Mouse (Mus musculus): Measurements from ENCODE around the gene Marveld1.

The Marveld1 gene

DNA sequence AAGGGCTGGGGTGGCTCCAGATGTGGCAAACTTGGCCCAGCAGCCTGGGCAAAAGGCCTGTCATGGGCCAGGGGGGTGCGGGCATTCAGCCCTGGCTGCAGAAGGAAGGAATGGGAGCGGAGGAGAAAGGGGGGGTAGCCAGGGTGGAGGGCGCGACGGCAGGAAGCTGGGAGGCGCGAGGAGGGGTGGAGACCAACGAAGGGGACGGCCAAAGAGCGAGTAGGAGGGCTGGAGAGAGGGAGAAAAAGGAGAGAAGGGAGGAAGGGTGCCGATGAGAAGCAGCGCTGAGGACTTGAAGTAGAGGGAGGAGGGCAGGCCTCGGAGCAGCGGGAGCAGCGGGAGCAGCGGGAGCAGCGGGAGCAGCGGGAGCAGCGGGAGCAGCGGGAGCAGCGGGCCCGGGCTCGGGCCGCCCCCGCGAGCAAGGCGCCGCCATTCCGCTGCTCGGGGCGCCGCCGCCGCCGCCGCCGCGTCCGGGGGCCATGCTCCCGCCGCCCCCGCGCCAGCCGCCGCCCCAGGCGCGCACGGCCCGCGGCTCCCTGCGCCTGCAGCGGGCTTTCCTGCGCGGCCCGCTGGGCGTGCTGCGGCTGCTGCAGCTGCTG lies at the start of gene Marveld1:
Gene Marveld1 (plus strand): TSS at position 231 of the 599 bp plus-strand sequence.
- DNase-seq (ENCODE audit: low spot score): no peak

DNA sequence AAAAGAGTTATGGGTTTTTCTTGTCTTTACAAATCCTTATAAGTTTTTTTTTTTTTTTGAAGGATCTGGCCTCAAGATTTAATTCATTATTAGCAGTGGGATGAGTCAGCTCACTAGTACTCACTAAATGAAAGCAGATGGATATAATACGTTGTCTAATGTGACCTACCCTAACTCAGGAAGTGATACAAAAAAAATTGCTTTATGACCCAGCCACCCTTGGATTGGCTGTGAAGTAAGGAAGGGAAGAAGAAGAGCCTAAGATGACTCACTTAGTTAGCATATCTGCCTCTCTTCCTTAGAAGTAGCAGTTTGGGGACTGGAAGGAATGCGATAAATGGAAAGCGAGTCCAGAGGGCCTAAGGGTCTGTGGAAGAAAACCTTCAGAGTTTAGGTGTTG lies 47.8 kb upstream of the Marveld1 start:
- DNase-seq (ENCODE audit: low spot score): no peak

DNA sequence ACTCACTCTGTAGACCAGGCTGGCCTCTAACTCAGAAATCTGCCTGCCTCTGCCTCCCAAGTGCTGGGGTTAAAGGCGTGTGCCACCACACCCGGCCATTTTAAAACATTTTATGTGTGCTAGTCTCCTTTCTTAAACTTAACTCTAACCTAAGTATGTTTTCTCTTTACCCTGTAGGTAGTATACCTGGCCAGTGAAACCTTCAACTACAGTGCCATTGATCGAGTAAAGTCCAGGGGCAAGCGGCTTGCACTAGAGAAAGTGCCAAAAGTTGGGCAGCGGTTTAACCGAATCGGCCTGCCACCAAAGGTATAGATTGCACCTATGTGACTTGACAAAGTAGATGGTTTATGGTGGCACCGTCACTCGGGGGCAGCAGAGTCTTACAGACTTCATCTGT lies 42.5 kb upstream of the Marveld1 start:
- no peak for DNase-seq (ENCODE audit: low spot score)

DNA sequence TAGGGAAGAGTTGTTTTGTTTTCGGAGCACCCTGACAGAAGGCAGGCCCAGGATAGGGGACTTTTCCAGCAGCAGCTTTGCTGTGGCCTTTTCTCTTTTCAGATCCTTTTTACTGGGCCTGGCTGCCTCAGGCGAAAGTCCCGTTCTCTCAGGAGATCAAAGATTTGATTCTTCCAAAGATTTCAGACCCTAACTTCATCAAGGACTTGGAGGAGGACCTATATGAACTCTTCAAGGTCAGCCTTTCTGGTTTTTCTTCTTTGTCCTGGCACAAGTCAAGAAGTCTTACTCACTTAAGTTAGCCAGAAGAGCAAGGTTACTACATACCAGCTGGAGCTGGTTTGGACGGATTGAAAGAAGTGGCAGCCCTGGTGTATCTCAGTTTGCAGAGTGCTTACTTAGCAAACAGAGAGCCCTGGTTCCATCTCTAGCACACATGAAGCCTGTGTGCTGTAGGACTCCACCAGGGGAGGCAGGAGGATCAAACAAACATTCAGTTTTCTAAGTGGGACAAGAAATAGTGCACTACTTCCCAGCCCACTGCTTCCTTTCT lies 31.3 kb upstream of the Marveld1 start:
- no peak for DNase-seq (ENCODE audit: low spot score)

DNA sequence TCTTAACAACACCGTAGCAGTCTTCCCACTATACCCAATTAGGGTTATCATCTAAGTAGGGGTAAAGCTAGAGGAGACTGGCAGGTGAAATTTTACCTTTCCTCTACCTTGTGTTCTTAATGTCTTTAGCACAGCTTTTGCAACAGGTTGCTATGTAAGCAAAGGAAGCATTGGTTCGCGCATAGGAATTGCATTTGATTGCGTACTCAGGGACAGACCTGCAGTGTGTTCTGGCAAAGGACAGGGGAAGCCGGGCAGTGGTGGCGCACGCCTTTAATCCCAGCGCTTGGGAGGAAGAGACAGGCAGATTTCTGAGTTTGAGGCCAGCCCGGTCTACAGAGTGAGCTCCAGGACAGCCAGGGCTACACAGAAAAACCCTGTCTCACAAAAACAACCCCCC lies 29.1 kb upstream of the Marveld1 start:
- no peak for DNase-seq (ENCODE audit: low spot score)

DNA sequence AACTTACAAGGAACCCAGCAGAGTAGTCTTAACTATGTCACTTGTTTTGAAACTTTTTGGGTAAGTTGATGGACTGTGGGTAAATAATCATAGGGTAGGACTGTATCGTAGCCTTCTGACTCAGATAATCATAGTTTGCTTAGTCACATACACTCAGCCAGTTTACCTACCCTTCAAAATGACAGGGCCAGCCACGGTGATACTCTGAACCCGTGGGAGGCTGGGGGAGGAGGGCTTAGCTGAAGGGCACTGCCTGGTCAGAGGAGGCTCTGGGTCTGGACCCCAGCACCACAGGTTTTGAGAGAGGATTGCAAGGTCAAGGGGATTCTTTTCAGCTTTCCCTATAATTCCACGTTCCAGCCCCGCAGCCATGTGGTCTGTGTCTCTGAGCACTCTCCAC lies 28.6 kb upstream of the Marveld1 start:
- DNase-seq (ENCODE audit: low spot score): no peak

DNA sequence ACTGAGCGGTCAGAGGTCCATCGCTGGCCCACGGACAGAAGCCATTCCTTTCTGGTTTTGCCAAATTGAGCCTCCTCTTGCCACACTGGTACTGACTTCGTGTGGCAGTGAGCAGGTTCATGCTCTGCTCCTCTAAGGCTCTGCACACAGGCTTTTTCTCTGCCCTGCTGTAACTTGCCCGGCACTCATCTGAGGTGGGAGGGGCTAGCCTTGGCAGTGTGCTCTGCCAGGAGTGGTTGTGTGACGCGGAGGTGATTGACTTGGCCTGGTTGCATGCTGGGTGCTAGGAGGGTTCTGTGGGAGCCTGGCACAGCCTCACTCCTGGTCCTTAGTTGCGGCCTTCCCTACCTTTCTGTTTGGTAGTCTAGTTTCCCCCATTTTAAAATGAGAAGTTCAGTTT lies 26.7 kb upstream of the Marveld1 start:
- no peak for DNase-seq (ENCODE audit: low spot score)

DNA sequence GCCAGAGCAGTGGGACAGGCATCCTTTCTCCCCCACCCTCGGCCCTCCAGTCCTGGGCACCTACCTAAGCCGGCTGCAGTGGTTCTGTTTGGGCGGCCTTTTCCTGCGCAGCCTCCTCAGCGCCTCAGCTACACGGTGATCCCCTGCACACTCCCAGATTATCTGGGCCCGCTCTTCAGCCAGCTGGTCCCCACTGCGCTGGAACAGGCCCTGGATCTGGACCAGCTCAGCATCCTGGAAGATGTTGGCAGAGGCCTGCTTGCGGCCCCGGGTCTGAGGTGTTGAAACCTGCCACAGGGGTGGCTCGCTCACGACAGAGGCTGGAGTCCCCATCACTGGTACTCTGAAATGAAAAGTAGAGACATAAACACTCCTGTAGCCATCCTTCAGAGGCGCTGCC lies 22.5 kb upstream of the Marveld1 start:
- no peak for DNase-seq (ENCODE audit: low spot score)

DNA sequence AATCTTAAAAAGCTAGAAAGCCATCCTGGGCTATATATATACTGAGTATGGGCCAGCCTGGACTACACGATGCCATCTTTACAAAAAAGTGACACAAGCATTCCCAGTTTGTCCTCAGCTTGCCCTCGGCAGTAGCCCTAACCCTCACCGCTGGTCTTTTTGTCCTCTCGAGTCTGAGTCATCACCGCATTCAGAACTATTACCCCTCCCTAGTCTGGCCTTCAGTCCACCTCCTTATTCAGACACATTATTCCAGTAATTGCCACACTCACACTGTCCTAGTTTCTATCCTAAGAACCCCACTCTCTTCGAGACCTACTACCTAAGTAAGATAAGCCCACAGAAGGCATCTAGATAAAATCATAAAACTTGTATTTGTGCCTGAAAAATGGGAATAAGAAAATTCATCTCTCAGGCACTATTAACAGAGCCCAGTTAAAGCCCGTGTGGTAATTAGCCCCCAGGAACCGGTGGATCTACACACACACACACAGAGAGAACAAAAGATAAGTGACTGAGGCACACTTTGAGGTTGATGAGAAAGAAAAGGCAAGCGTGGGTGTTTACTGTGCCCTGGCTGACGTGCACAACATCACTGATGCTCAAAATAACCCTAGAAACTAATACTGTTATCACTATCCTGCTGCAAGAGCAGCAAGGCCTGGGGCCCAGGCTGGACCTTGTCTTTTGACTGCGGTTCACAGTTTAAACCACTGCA lies 21.5 kb upstream of the Marveld1 start:
- DNase-seq (ENCODE audit: low spot score): no peak

DNA sequence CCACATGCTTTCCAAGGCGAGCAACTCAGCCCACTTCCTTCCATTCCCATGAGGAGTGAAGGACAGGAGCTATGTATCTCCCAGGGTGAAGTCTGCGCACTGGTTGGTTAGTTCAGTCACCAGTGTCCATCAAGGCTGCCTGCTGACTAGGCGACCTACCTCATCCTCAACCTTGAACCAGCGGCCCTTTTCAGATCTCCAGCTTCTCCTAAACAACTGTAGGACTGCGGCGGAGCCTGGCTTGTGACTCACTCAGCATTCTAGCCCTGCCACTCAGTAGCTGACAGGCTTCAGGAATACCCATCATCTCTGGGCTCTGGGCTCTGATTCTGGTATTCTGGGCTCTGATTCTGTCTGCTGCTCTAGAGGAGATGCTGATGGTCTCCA lies 21.0 kb upstream of the Marveld1 start:
- DNase-seq (ENCODE audit: low spot score): no peak

DNA sequence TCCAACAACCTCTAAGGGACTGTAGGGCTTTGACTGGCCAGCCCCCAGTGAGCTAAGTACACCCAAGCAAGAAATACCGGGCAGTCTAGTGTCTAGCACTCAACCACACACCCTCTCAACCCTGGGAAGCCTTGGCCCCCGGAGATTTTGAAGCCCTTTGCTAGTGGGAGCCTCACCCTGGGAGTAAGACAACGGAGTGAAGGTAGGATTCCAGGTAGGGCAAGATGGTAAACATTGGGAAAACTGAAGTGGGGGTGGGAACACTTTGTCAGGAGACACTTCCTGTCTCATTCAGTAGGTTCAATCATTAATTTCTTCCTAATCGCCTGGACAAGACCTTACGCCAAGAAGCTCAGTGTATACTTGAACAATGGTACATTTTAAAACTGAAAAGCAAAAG lies 20.2 kb upstream of the Marveld1 start:
- DNase-seq (ENCODE audit: low spot score): no peak

DNA sequence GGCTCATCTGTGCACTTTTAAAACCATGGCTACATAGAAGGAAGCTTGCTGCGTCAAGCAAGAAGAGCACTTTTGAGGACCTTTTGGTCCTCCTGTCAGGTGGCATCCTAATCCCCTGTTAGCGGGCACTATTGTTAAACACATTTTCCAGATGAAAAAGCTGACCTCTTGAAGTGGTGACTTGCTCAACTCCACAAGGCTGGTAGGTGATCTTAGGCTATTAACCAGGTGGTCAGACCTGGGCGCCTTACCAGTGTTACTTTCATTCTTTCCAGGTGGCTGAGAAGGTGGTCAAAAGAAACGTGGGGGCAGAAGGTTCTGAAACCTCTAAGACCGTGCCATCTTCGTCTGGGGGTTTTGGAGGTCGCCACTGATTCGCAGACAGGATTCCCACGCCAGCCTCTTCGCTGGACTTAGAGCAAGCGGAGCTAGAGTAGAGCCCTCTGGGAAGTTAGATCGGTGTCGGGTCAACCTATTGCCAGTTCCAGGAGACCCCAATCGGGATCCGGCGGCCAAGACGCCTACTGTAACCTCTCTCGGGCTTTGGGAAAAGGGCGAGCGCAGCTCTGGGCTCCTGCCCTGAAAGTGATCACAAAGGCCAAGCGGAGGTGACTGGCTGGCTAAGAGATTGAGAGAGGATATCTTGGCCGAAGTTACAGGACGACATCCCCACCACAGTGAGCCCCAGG lies 19.0 kb upstream of the Marveld1 start:
- no peak for DNase-seq (ENCODE audit: low spot score)

DNA sequence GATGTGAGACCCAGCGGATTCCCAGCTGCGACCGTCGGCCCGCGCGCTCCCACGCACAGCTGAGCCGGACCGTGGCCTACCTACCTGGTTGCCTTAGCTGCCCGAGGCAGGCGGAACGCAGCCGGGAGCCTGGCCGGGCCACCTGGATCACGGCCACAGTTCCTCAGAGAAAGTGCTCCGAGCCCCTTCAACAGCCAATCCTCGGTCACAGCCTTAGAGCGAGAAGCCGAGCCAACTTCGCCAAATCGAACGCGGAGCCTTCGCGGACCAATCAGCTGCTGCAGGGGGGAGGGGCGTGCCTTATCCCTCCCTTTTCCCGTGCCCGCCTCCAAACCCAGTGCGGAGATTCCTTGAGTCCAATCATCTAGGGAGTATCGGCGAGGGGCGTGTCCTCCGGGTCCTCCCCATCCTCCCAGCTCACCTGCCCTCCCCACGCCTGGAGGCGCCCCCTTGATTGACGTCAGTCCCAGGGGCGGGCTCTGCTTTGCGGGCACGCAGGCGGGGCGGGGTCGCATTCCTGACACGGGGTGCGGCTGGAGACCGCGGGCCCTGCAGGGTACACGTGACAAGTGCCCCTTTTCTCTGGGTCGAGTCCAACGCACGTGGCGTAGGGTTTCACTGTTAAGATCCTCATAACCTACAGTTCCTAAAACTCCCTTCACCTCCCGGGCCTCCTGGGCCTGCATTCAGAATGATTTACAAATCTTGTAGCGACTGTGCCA lies 18.3 kb upstream of the Marveld1 start, which contains the start of gene Avpi1:
Gene Avpi1 (minus strand): TSS at position 273 of the 722 bp plus-strand sequence.
- DNase-seq (ENCODE audit: low spot score): peak; percentile 96

DNA sequence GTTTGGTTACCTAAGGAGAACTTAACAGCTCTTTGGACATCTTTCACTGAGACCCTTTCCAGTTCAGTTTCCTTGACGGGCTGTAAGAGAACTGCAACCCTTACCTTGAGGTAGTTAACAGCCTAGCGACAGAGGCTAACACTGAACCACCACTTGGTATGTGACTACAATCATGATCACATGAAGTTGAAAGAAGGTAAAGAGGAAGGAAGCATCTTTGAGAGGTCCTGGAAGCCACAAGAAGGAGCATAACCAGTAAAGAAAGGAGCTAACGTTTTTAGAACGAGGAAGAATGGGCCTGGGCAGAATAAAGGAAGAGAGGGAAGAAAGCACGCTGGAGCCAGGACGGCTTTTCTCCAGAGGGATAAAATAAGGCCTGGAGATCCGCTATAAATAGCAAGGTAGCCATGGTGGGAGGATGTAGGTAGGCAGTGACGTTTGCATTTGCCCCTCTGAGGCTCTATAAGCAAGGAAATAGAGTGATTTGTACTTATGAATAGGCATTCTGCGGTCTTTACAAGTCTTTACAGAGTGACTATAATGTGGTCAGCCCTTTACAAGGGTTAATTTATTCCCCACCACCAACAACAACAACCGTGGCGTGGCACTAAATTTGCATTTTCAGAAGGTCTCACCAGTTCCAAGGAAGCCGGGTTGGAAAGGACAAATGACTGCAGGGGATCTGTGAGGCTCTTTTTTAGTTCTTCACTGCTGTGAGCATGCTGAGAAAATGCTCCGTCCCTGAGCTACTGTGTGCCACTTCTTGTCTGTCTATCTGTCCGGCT lies 17.5 kb upstream of the Marveld1 start:
- peak; percentile 43 for DNase-seq (ENCODE audit: low spot score)

DNA sequence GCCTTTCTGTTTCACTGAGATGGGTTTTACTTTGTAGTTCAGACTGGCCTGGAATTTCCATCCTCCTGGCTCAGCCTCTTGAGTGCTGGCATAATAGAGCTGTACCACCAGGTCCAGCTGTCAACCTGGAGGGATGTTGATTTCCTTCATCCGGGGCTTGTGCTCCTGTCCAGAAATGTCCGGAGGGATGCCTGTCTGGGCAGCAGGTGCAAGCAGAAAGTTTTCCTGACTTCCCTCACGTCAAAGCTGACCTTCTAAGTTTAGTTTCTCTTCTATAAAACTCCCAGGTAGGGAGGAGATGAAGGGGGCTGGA lies 16.9 kb upstream of the Marveld1 start:
- DNase-seq (ENCODE audit: low spot score): no peak

DNA sequence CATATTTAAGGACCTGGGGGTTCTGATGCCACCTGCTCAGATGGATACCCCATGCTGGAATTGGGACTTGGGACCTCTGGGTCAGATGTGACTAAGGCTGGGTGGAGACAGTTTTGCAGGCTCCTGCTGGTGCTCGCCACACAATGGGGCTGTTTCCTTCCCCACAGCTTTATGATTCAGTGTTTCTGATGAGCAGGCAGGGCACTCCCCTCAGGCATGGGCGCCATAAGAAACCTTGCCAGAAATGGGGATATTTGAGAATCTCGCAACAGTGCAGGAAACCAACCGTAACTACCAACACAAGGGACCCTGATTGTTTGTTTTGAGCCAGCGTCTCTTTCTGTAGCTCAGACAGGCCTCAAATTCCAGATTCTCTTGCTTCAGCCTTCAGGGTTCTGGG lies 16.1 kb upstream of the Marveld1 start:
- no peak for DNase-seq (ENCODE audit: low spot score)

DNA sequence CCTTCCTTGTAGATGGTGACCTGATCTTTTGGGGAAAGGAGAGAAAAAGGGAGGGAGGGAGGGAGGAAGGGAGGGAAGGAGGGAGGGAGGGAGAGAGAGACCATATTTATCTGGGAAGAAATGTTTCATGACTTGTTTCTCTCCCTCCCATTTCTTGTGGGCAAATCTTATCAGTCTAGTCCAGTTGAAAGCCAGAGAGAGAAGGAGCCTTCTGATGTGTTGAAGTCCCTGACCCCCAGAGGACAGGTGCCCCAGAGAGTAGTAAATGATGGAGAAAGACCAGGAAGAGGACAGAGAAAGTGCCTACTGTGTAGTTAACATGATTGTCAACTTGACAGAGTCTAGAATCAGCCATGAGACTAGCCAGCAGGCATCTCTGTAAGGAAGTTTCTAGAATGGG lies 12.1 kb upstream of the Marveld1 start:
- DNase-seq (ENCODE audit: low spot score): no peak

DNA sequence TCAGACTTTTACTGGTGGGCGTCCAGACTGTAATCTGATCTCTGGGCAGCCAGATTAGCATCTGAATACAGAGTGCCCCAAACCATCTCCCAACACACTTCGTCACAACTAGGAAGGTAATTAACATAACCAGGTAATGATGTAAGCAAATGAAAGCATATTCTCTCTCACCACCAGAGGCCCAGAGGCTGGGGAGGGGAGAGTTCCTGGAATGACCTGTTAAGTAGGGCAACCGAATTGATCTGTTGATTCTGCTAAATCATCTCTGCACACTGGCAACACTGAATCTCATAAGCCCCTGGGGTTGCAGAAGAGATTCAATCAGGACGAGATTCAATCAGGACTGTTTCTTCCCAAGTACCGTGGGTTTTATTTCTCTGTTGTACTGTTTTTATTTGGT lies 11.1 kb upstream of the Marveld1 start:
- DNase-seq (ENCODE audit: low spot score): no peak

DNA sequence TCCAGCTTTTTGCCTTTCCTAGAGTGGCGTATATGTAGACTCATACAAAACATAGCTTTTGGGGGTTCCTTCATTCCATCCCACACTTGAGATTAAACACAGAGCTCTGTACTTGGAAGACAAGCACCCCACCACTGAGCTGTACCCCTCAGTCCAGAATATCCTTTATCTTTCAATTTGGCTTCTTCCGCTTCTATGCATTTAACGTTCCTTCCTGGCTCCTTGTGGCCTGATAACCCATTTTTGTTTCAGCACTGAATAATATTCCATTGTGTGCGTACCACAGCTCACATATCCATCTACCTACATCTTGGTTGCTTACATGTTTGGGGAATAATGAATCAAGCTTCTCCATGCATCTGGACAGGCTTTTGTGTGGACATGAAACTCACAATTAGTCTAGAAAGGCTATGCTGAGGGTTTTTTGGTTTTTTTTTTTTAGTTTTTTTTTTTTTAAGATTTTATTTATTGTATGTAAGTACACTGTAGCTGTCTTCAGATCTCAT lies 10.0 kb upstream of the Marveld1 start:
- DNase-seq (ENCODE audit: low spot score): no peak

DNA sequence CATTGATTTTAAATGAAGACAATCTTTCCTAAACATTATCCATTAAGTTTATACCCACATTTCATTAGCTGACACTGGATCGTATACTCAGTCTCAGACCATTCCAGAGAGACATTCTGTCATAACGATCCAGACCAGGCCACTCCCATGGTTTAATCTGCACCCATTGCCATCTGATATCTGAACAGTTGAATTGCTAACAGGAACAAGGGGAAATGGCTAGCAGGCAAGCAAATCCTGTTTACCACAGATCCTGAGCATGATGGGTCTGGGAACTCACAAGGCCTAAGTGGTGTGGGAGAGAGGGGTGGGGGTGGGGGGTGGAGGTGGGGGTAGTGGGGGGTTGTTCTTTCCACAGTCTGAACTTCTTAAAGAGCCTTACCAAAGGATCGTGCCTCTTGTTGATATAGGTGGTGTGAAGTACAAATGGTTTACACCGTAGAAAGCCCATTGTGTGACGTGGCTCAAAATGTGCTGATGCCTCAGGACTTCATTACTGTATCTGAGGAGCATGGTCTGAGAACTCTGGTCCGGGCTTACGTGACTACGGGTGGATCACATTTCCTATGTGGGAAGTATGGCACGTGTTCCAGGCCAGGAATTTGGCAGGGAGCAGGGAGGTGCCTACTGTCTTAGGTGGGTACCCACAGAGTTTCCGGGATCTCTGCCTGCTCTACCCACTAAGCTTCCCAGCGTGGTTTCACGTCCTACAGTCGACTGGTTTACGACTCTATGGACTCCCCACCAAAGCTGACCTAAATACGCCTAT lies 8.5 kb upstream of the Marveld1 start:
- DNase-seq (ENCODE audit: low spot score): no peak

Data from T-cell, adult 2 months (primary cell).